Mouse (Mus musculus) urinary bladder, postnatal 25 days (tissue): ENCODE measurements around the gene Susd1.

Experiments used
- DNase-seq: peaks from one replicate; pipeline ENCODE4 v3.0.0; 2022; ENCODE audit warnings: low spot score

The Susd1 gene

GRCm38 (mm10) chr4:59379876-59380275, 58.6 kb downstream of the Susd1 start:
- DNase-seq, result no peak

- no peak for DNase-seq
Observed at GRCm38 (mm10) chr4:59378631-59379030, 59.8 kb downstream of the Susd1 start.

- no peak for DNase-seq
Observed at GRCm38 (mm10) chr4:59374271-59374938, 64.0 kb downstream of the Susd1 start.

- DNase-seq, result no peak
Observed at GRCm38 (mm10) chr4:59372546-59373157, 65.8 kb downstream of the Susd1 start.

GRCm38 (mm10) chr4:59371910-59372309, 66.5 kb downstream of the Susd1 start:
- no peak for DNase-seq

GRCm38 (mm10) chr4:59369941-59370340, 68.5 kb downstream of the Susd1 start:
- no peak for DNase-seq

- no peak for DNase-seq
Observed at GRCm38 (mm10) chr4:59368118-59368517, 70.3 kb downstream of the Susd1 start.

DNA sequence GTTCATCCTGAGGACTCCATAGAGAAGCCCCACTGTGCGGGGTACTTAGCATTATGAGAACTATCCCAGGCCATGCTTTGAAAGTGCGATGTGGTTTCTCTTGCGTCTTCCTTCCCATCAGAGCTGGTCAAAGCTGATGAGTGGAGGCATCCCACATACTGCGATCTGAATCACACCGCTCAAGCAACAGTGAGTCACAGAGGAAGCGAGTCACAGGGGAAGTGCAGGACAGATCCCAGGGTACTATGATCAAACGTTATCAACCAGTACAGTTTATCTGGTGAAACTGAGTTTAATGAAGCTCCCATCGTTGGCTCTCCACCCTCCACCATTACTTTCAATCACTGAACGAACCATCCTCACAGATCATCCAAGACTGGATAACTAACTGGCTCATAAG, 72.2 kb downstream of the Susd1 start:
- DNase-seq, result no peak

DNA sequence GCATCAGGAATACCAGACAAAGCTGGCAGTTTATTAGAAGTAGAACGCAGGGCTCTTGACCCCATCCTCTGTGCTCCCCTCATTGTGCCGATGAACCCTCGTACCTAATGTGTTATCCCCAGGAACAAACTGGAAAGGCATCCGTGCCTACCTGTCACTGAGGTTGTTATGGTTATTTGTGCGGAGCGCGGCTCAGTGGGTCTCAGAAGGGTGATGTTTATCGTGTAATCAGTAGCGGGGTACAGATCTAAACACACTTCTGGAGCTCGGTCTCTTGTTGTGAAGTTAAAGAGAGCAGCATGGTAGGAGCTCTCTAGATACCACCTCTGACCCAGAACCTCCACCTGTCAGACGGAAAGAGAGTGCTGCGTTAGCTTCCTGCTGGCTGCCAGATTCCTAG, 72.9 kb downstream of the Susd1 start:
- no peak for DNase-seq

GRCm38 (mm10) chr4:59364229-59365173, 73.9 kb downstream of the Susd1 start:
- no peak for DNase-seq

DNA sequence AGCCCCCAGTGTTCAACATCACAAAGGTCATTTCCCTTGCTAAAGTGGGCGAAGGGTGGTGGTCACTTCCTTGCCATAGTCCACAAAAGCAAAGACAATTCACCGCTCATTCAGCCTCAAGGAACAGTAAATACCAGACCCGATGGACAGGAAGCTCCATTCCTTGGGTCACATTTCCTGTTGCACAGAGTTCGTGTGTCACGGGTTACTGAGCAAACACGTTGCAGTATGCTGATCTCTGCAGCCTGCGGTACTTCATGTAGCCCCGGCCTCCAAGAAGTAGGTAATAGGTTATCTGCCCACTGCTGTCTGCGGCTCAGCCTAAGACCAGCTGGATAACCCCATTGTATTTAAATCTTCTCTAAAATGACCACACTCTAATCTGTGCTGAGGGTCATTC, 75.4 kb downstream of the Susd1 start:
- no peak for DNase-seq

DNA sequence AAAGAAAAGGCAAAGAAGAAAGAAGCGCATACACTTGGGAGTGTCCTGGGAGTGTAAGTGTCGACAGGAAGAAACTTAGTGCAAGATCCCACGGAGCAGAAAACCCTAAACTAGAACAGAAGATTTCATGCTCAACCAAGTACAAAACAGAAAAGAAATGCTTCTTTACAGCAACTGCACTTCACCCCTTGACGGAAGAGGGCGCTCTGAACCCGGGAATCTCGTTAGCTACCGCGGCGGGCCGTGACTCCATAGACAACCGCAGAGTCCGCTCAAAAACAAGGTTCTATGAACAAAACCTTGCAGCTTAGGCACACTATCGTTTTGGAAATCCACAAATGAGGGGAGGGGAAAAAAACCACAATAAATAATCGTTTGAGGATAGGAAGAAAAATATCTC, 77.7 kb downstream of the Susd1 start:
- peak; percentile 86 for DNase-seq

DNA sequence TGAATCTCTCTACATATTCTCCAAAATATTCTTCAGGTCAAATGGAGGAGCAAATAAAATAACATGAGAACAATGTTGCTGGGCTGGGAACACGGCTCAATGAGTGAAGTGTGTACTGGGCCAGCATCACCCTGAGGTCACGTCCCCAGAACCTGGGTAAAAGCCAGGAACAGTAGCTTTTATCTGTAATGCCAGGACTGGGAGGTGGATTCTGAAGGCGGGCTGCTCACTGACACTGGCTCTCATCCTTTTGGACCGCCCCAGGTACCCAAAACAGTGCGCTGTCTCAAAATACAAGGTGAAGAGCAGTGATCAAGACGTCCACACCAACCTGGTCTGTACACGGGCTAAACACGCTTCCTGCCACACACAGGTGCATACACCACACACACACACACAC, 78.5 kb downstream of the Susd1 start:
- no peak for DNase-seq

DNA sequence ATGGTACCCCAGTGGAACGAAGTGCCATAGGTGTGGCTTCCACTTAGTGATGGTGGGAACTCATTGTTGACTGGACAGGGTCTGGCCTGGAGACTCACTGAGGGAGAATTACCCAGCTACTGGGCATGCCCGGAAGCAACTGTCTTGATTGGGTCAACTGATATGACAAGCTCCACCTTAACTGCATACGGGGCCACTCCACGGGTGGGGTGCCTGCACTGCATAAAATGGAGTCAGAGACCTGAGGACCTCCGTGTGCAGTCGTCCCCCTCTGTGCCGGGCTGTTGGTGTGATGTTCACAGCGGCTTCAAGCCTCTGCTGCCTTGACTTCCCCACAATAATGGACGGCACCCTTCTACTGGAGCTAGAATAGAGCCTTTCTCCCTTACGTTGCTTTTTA, 79.5 kb downstream of the Susd1 start:
- DNase-seq, result no peak

GRCm38 (mm10) chr4:59355421-59355820, 83.0 kb downstream of the Susd1 start:
- no peak for DNase-seq

GRCm38 (mm10) chr4:59354666-59355065, 83.8 kb downstream of the Susd1 start:
- no peak for DNase-seq

DNA sequence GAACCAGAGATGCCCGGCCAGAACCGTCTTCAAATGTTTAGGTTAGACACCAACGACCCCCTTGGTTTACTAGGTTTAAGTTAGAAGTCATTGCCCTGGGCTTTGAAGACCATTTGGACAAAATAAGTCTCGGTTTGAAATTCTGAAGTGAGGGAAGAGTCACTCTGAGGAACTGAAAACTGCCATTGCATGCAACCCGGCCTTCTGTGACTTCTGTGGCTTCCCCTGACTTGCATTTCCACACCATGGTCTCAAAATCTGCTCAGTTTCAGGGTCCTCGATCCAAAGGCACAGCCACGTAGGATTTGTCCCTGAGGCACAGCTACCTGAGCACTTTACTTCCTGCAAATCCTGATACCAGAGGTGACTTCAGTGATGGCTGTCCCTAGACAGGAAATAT, 86.5 kb downstream of the Susd1 start:
- no peak for DNase-seq

GRCm38 (mm10) chr4:59350354-59350753, 88.1 kb downstream of the Susd1 start:
- DNase-seq, result no peak

DNA sequence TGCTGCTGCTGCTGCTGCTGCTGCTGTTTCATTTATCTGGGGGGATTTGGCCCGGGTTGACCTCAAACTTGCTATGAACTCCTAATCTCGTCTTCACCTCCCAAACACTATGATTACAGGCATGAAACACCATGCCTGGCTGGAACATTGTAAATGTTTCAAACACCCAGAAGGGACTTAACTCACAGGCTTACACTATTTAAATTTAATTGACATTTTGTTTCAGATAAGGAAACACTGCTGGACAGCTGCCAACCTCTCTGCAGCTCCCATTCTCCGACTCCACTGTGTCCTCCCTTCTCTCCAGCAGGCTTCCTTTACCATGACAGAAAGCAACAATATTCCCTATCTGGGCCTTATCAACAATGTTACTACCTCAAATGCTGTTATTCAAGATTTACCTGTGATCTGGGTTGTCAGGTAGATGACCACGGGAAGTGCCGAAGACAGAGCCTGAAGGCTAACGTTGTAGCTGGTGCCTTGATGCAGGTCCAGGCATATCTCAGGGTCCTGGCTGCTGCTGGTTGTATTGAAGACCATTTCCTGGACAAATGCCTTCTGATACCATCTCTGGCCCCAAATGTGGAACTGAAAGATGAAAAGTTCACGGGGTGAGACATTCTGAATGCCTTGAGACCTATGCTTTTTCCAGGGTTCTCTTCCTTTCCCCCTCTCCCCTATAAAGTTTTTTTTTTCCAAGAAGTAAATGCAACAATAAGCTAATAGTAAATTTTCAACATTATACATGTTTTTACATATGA, 88.8 kb downstream of the Susd1 start:
- DNase-seq, result no peak

DNA sequence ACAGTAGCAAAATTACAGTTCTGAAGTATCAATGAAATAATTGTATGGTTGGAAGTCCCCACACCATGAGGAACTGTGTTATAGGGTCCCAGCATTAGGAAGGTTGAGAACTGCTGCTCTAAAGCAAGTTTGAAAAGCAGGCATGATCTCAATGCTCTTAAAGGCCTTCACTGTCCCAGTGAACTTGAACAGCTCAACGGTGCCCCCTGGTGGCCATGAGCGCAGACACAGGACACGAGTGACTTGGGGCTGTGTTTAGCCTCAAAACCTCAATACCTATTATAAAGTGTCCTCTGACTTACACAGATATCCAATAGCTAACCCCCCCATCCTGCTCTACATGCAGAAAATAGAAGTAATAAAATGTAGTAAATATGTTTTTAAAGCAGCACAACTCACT, 97.7 kb downstream of the Susd1 start:
- peak; percentile 95 for DNase-seq

DNA sequence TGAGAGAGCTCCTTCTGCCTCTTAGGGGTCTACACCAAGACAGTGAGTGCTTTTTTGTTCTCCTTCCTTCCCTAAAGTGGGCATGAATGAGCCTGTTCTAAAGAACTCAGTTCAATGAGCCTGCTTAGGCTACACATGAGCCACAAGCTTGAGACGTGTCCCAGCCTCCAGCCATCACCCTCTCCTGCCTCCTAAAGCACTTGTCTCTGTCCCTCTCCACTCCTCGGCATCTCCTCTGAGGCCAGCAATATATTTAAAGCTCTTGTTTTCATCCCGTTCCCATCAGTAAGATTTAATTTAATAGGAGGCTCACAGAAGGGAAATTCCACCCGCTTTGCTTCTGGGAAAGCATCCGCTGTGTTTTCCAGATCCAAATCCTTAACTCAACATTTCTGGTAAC, 98.4 kb downstream of the Susd1 start:
- DNase-seq, result no peak

GRCm38 (mm10) chr4:59338896-59339535, 99.4 kb downstream of the Susd1 start:
- no peak for DNase-seq
